Mouse (Mus musculus): ENCODE data around the gene 4930595M18Rik.

The 4930595M18Rik gene

DNA sequence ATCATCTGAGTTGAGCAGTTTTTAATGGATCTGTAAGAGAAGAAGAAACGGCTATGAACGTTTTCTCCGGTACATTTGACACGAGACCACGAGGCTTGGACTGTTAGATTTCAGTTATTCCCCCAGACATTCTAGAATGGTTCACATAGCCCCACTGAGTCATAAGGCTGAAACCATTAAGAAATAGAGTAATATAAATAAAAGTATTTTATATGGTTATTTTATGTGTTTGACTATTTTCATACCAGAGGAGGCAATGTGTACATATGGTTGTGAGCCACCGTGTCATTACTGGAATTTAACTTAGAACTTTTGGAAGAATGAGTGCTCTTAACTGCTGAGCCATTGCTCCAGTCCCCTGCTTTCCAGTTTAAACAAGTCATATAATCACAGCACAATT, at the start of gene 4930595M18Rik:
4930595M18Rik (minus strand) TSS at position 101 of the 400 bp plus-strand sequence.
- no peak for DNase-seq

DNA sequence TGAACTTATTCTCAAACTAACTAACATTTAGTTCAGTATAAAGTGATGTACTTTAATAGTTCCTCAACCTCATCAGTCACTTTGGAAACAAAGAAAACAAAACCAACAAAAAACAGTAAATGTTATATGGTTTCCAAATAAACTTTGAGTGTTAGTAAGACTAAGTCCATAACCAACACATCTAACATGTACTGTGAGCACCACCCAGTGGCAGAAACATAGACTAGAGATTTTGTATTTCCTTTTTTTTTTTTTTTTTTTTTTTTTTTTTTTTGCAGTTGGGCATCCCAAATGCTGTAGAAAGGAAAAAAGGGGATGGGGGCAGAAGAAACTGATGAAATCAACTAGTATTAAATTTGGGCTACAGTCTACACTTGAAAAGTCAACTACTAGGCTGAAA, 14.6 kb upstream of the 4930595M18Rik start:
- DNase-seq, result no peak

Measured in cerebellum, adult 11-12 months (tissue).